Mouse (Mus musculus) hindbrain, postnatal 0 days (tissue): ENCODE measurements around the gene Iqcm. TPM values are rescaled to one million over a fixed set of nuclear protein-coding genes. Genes with fewer than 3 reads are reported as not detected.

Experiments
- ATAC-seq: fragments of 200-750 bp; cut with Nextera tagmentation; 2 replicates; pipeline ENCODE4 v1.8.0; 2017; ENCODE audit warnings: mild to moderate bottlenecking, moderate TSS enrichment, moderate library complexity
- DNase-seq: peaks from one replicate; pipeline ENCODE4 v3.0.0-alpha.2; 2015; ENCODE audit warnings: low spot score
- H3K27ac ChIP-seq: fragments of 300-500 bp; sonication (generic); 2 replicates; pipeline ENCODE4 v1.5.1; 2014; ENCODE audit warnings: mild to moderate bottlenecking
- H3K27me3 ChIP-seq: fragments of 300-500 bp; sonication (generic); 2 replicates; pipeline ENCODE4 v1.6.1; 2014; ENCODE audit warnings: low read length, mixed read lengths; ENCODE audit not compliant: insufficient read depth
- H3K36me3 ChIP-seq: fragments of 300-500 bp; sonication (generic); 2 replicates; pipeline ENCODE4 v1.6.1; 2014; ENCODE audit warnings: low read length, mixed read lengths; ENCODE audit not compliant: insufficient read depth
- H3K4me1 ChIP-seq: fragments of 300-500 bp; sonication (generic); 2 replicates; pipeline ENCODE4 v1.6.1; 2014; ENCODE audit warnings: antibody characterized with exemption, low read length, mixed read lengths; ENCODE audit not compliant: insufficient read depth
- H3K4me2 ChIP-seq: fragments of 300-500 bp; sonication (generic); 2 replicates; pipeline ENCODE4 v1.6.1; 2014; ENCODE audit warnings: low read depth, mild to moderate bottlenecking, low read length, moderate library complexity, mixed read lengths
- H3K4me3 ChIP-seq: fragments of 300-500 bp; sonication (generic); 2 replicates; pipeline ENCODE4 v1.5.1; 2014; ENCODE audit warnings: low read length
- H3K9ac ChIP-seq: fragments of 300-500 bp; sonication (generic); replicated peaks from 2 replicates; pipeline ENCODE4 v1.6.1; 2014; ENCODE audit warnings: mild to moderate bottlenecking, low read length, moderate library complexity, mixed read lengths
- H3K9me3 ChIP-seq: fragments of 300-500 bp; sonication (generic); 2 replicates; pipeline ENCODE4 v1.6.1; 2016; ENCODE audit warnings: low read length, mixed read lengths
- CTCF ChIP-seq: IDR thresholded peaks from 2 replicates; pipeline ENCODE4 v1.5.1; 2016; ENCODE audit warnings: antibody characterized with exemption, control low read depth, low read depth
- WGBS: fragments of 180-500 bp; shearing (Covaris S2); extraction: QIAGEN DNeasy Blood & Tissue Kit; methylation state at CpG from one replicate; pipeline ENCODE4 v1.1.7; 2014; 5-methylcytosine and 5-hydroxymethylcytosine counted together
- polyA plus RNA-seq: library from polyadenylated mRNA; unstranded; fragments of >200 nt; fragmentation: Nextera tagmentation; extraction: Ambion mirVana; gene quantifications from 2 replicates; pipeline ENCODE4 v1.2.1, GENCODE M21; 2015
- total RNA-seq: library from RNA; depleted of rRNA; stranded (reverse); fragments of >200 nt; gene quantifications from 2 replicates; pipeline ENCODE4 v1.2.3, GENCODE M21; 2014

Iqcm gene
- total and polyA plus RNA-seq, 2 experiments from 2014 or later = 0.16 to 0.18 TPM

- no peak overlapping the region for H3K4me2 ChIP-seq
These were observed 100.8 kb downstream of the Iqcm start for GRCm38 (mm10) chr8:75549284-75549683.

GRCm38 (mm10) chr8:75596281-75596680 lies 147.8 kb downstream of the Iqcm start:
- 82% methylated on average over 2 of the region's 2 CpGs for WGBS
- no peaks in the 10 kb centered on the region for H3K36me3 ChIP-seq
- H3K27me3 ChIP-seq = no peaks in the 10 kb centered on the region
- no peak overlapping the region for H3K9ac ChIP-seq
- H3K9me3 ChIP-seq = no peaks in the 10 kb centered on the region
- no peak overlapping the region for H3K4me3 ChIP-seq
- no peak overlapping the region for H3K4me2 ChIP-seq
- DNase-seq = no peak
- no peak for ATAC-seq
- no peaks in the 10 kb centered on the region for H3K4me1 ChIP-seq
- H3K27ac ChIP-seq = no peak overlapping the region
- TF ChIP-seq CTCF = no peak

More at GRCm38 (mm10) chr8:75549284-75549683, 100.8 kb downstream of the Iqcm start:
- Histone ChIP-seq H3K9me3 (no peaks in the 10 kb centered on the region), H3K9ac (no peak overlapping the region), H3K4me1 (no peaks in the 10 kb centered on the region), H3K27ac (no peak overlapping the region), H3K36me3 (no peaks in the 10 kb centered on the region), H3K27me3 (no peaks in the 10 kb centered on the region), H3K4me3 (no peak overlapping the region)
- WGBS = 91% methylated on average over 3 of the region's 3 CpGs
- ATAC-seq (no peak), DNase-seq (no peak)
- TF ChIP-seq CTCF = no peak

GRCm38 (mm10) chr8:75642958-75643357 lies 194.5 kb downstream of the Iqcm start:
- no peak for TF ChIP-seq CTCF
- Histone ChIP-seq H3K36me3 (no peaks in the 10 kb centered on the region), H3K4me3 (no peak overlapping the region), H3K27ac (no peak overlapping the region), H3K9ac (no peak overlapping the region), H3K4me2 (no peak overlapping the region), H3K9me3 (0 out of 2 replicates have a peak, but pooled peaks cover 3% of the 10 kb centered on the region), H3K4me1 (no peaks in the 10 kb centered on the region), H3K27me3 (no peaks in the 10 kb centered on the region)
- no peak for DNase-seq
- no peak for ATAC-seq
- 92% methylated on average over 3 of the region's 3 CpGs for WGBS

- H3K36me3 ChIP-seq = no peaks in the 10 kb centered on the region
- no peaks in the 10 kb centered on the region for H3K27me3 ChIP-seq
- no peak overlapping the region for H3K4me2 ChIP-seq
- H3K9ac ChIP-seq = no peak overlapping the region
- no peak for ATAC-seq
- DNase-seq = no peak
- H3K27ac ChIP-seq = no peak overlapping the region
- no peak for TF ChIP-seq CTCF
- no peak overlapping the region for H3K4me3 ChIP-seq
- 78% methylated on average over 6 of the region's 6 CpGs for WGBS
- no peaks in the 10 kb centered on the region for H3K4me1 ChIP-seq
- H3K9me3 ChIP-seq = no peaks in the 10 kb centered on the region
These were observed 210.8 kb downstream of the Iqcm start for GRCm38 (mm10) chr8:75659287-75659686.

- H3K4me2 ChIP-seq = no peak overlapping the region
- WGBS = 78% methylated on average over 3 of the region's 3 CpGs
- H3K9me3 ChIP-seq = no peaks in the 10 kb centered on the region
- no peaks in the 10 kb centered on the region for H3K4me1 ChIP-seq
- no peak for TF ChIP-seq CTCF
- no peaks in the 10 kb centered on the region for H3K36me3 ChIP-seq
- H3K27ac ChIP-seq = no peak overlapping the region
- no peak overlapping the region for H3K4me3 ChIP-seq
- ATAC-seq = no peak
- H3K27me3 ChIP-seq = no peaks in the 10 kb centered on the region
- DNase-seq = no peak
- H3K9ac ChIP-seq = no peak overlapping the region
These were observed 298.1 kb downstream of the Iqcm start for GRCm38 (mm10) chr8:75746561-75746960.

- ATAC-seq = no peak
- no peaks in the 10 kb centered on the region for H3K4me1 ChIP-seq
- H3K9ac ChIP-seq = no peak overlapping the region
- 0 out of 2 replicates have a peak, but pooled peaks cover 2% of the 10 kb centered on the region for H3K9me3 ChIP-seq
- no peak for TF ChIP-seq CTCF
- H3K27ac ChIP-seq = no peak overlapping the region
- H3K4me3 ChIP-seq = no peak overlapping the region
- DNase-seq = no peak
- H3K36me3 ChIP-seq = no peaks in the 10 kb centered on the region
- H3K4me2 ChIP-seq = no peak overlapping the region
- no peaks in the 10 kb centered on the region for H3K27me3 ChIP-seq
These were observed 307.1 kb downstream of the Iqcm start for GRCm38 (mm10) chr8:75755596-75755995.

- Histone ChIP-seq H3K4me2 (no peak overlapping the region), H3K4me3 (no peak overlapping the region), H3K36me3 (no peaks in the 10 kb centered on the region), H3K9me3 (no peaks in the 10 kb centered on the region), H3K9ac (no peak overlapping the region), H3K4me1 (no peaks in the 10 kb centered on the region), H3K27ac (no peak overlapping the region), H3K27me3 (no peaks in the 10 kb centered on the region)
- TF ChIP-seq CTCF = no peak
- 56% methylated on average over 4 of the region's 4 CpGs for WGBS
- ATAC-seq = peak; percentile 45; the same call in 1 of the 2 replicates
- peak; percentile 60 for DNase-seq
These were observed 380.1 kb downstream of the Iqcm start for GRCm38 (mm10) chr8:75828468-75829132.
